Mouse (Mus musculus): ENCODE data around the gene Cep135. TPM values are rescaled to one million over a fixed set of nuclear protein-coding genes. Genes with fewer than 3 reads are reported as not detected.

Cep135 gene
- polyA plus RNA-seq, 1 experiment = 1.1 TPM

- Histone ChIP-seq H3K79me2 (ENCODE audit: control insufficient read depth, insufficient read depth) (no peaks in the 10 kb centered on the region), H3K36me3 (ENCODE audit: control insufficient read depth, insufficient read depth) (peaks cover 13% of the 10 kb centered on the region), H3K4me3 (no peak overlapping the region), H3K4me2 (ENCODE audit: low read depth) (no peak overlapping the region), H3K27me3 (ENCODE audit: control insufficient read depth, insufficient read depth, insufficient read length) (no peaks in the 10 kb centered on the region), H3ac (ENCODE audit: control insufficient read depth, insufficient read length) (no peak overlapping the region)
- TF ChIP-seq TCF12 (IDR thresholded peaks at IDR 0.05; ENCODE audit: insufficient read depth, poor library complexity, severe bottlenecking) (no peak), E2F4 (IDR thresholded peaks at IDR 0.05; ENCODE audit: insufficient read depth) (no peak), REST (IDR thresholded peaks at IDR 0.05; ENCODE audit: insufficient read depth, insufficient read length) (no peak), SRF (IDR thresholded peaks at IDR 0.05; ENCODE audit: control insufficient read depth, insufficient read length, low read depth) (no peak), MAX (IDR thresholded peaks at IDR 0.05; ENCODE audit: low read depth) (no peak), POLR2A (IDR thresholded peaks at IDR 0.05; ENCODE audit: insufficient read length, low read depth) (no peak), MYOD1 (IDR thresholded peaks at IDR 0.05; ENCODE audit: control insufficient read depth in 1 of 3, insufficient read length in 2 of 3, low read depth in 2 of 3) (no peak), MYOG (IDR thresholded peaks at IDR 0.05; ENCODE audit: control insufficient read depth in 1 of 3, insufficient read depth in 1 of 3, insufficient read length in 2 of 3, low read depth in 2 of 3) (no peak)
Measured at GRCm38 (mm10) chr5:76615276-76615675, 26.8 kb downstream of the Cep135 start.

- H3K27me3 ChIP-seq (ENCODE audit: control insufficient read depth, insufficient read depth, insufficient read length) = no peaks in the 10 kb centered on the region
- H3K79me2 ChIP-seq (ENCODE audit: control insufficient read depth, insufficient read depth) = no peaks in the 10 kb centered on the region
- no peak overlapping the region for H3K4me3 ChIP-seq
- H3K36me3 ChIP-seq (ENCODE audit: control insufficient read depth, insufficient read depth) = peaks cover 17% of the 10 kb centered on the region
- no peak overlapping the region for H3K4me2 ChIP-seq (ENCODE audit: low read depth)
- TF ChIP-seq MYOD1 (IDR thresholded peaks at IDR 0.05; ENCODE audit: control insufficient read depth in 1 of 3, insufficient read length in 2 of 3, low read depth in 2 of 3) (no peak), REST (IDR thresholded peaks at IDR 0.05; ENCODE audit: insufficient read depth, insufficient read length) (no peak), POLR2A (IDR thresholded peaks at IDR 0.05; ENCODE audit: insufficient read length, low read depth) (no peak), TCF3 (IDR thresholded peaks at IDR 0.05; ENCODE audit: insufficient read length, low read depth) (no peak)
- H3ac ChIP-seq (ENCODE audit: control insufficient read depth, insufficient read length) = no peak overlapping the region
Measured at GRCm38 (mm10) chr5:76616196-76616747, 27.8 kb downstream of the Cep135 start.

DNA sequence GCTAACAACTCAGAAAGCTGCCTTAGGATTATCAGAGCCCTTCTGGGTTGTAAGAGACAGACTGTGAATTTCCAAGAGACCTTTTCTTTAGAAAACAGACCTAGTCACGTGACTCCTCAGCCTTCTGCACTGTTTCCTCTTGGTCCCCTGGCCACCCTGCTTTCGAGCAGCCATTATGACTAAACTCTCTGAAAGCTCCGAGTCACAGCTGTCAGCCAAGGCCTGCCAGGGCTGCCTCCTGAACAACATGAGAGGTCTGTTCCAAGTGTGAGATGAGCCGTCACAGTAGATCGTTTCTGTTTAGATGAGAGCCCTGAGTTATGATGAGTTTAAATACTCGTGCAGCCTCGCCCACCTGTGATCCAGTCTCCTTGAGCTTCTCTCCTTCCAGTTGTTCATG, 30.3 kb downstream of the Cep135 start:
- Histone ChIP-seq H3K27me3 (ENCODE audit: control insufficient read depth, insufficient read depth, insufficient read length) (no peaks in the 10 kb centered on the region), H3ac (ENCODE audit: control insufficient read depth, insufficient read length) (no peak overlapping the region), H3K4me3 (no peak overlapping the region), H3K36me3 (ENCODE audit: control insufficient read depth, insufficient read depth) (peaks cover 22% of the 10 kb centered on the region), H3K79me2 (ENCODE audit: control insufficient read depth, insufficient read depth) (no peaks in the 10 kb centered on the region), H3K4me2 (ENCODE audit: low read depth) (no peak overlapping the region)
- TF ChIP-seq MAX (IDR thresholded peaks at IDR 0.05; ENCODE audit: low read depth) (no peak), MYOD1 (IDR thresholded peaks at IDR 0.05; ENCODE audit: control insufficient read depth in 1 of 3, insufficient read length in 2 of 3, low read depth in 2 of 3) (no peak), TCF12 (IDR thresholded peaks at IDR 0.05; ENCODE audit: insufficient read depth, poor library complexity, severe bottlenecking) (no peak), POLR2A (IDR thresholded peaks at IDR 0.05; ENCODE audit: insufficient read length, low read depth) (no peak), USF1 (IDR thresholded peaks at IDR 0.05; ENCODE audit: low read depth) (no peak), TCF3 (IDR thresholded peaks at IDR 0.05; ENCODE audit: insufficient read length, low read depth) (no peak), REST (IDR thresholded peaks at IDR 0.05; ENCODE audit: insufficient read depth, insufficient read length) (no peak), CEBPB (IDR thresholded peaks at IDR 0.05; ENCODE audit: insufficient read depth, poor library complexity, severe bottlenecking) (no peak), MYOG (IDR thresholded peaks at IDR 0.05; ENCODE audit: control insufficient read depth in 1 of 3, insufficient read depth in 1 of 3, insufficient read length in 2 of 3, low read depth in 2 of 3) (no peak), E2F4 (IDR thresholded peaks at IDR 0.05; ENCODE audit: insufficient read depth) (no peak), SRF (IDR thresholded peaks at IDR 0.05; ENCODE audit: control insufficient read depth, insufficient read length, low read depth) (no peak), POLR2AphosphoS2 (IDR thresholded peaks at IDR 0.05; ENCODE audit: insufficient read length, low read depth) (no peak)

GRCm38 (mm10) chr5:76623759-76624158, 35.3 kb downstream of the Cep135 start:
- no peak overlapping the region for H3K4me2 ChIP-seq (ENCODE audit: low read depth)
- no peaks in the 10 kb centered on the region for H3K79me2 ChIP-seq (ENCODE audit: control insufficient read depth, insufficient read depth)
- peaks cover 15% of the 10 kb centered on the region for H3K36me3 ChIP-seq (ENCODE audit: control insufficient read depth, insufficient read depth)
- H3K4me3 ChIP-seq = no peak overlapping the region
- H3K27me3 ChIP-seq (ENCODE audit: control insufficient read depth, insufficient read depth, insufficient read length) = no peaks in the 10 kb centered on the region
- TF ChIP-seq POLR2A (IDR thresholded peaks at IDR 0.05; ENCODE audit: insufficient read length, low read depth) = no peak
- TF ChIP-seq TCF3 (IDR thresholded peaks at IDR 0.05; ENCODE audit: insufficient read length, low read depth) = no peak
- H3ac ChIP-seq (ENCODE audit: control insufficient read depth, insufficient read length) = no peak overlapping the region

DNA sequence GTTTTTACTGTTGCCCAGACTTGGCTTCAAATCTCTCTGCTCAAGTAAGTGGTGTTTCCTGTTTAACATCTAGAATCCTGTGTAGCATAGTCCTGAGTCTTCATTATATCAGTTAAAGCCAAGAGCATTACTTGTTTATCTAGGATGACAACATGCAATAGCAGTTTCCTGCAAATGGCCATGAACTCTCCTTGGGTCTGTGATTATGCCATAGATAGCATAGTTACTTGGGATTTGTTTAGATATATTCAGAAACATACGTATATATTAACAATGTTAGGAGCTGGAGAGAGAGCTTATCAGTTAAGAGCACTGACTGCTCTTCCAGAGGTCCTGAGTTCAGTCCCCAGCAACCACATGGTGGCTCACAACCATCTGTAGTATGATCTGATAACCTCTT, 39.3 kb downstream of the Cep135 start:
- H3K79me2 ChIP-seq (ENCODE audit: control insufficient read depth, insufficient read depth) = no peaks in the 10 kb centered on the region
- peaks cover 7% of the 10 kb centered on the region for H3K36me3 ChIP-seq (ENCODE audit: control insufficient read depth, insufficient read depth)

More for the DNA sequence above, 39.3 kb downstream of the Cep135 start:
- H3K4me3 ChIP-seq = no peak overlapping the region
- no peak for TF ChIP-seq CEBPB (IDR thresholded peaks at IDR 0.05; ENCODE audit: insufficient read depth, poor library complexity, severe bottlenecking)
- no peak for TF ChIP-seq MYOD1 (IDR thresholded peaks at IDR 0.05; ENCODE audit: control insufficient read depth in 1 of 3, insufficient read length in 2 of 3, low read depth in 2 of 3)
- TF ChIP-seq POLR2AphosphoS2 (IDR thresholded peaks at IDR 0.05; ENCODE audit: insufficient read length, low read depth) = no peak
- TF ChIP-seq POLR2A (IDR thresholded peaks at IDR 0.05; ENCODE audit: insufficient read length, low read depth) = no peak
- no peak for TF ChIP-seq E2F4 (IDR thresholded peaks at IDR 0.05; ENCODE audit: insufficient read depth)
- TF ChIP-seq REST (IDR thresholded peaks at IDR 0.05; ENCODE audit: insufficient read depth, insufficient read length) = no peak
- no peak for TF ChIP-seq MYOG (IDR thresholded peaks at IDR 0.05; ENCODE audit: control insufficient read depth in 1 of 3, insufficient read depth in 1 of 3, insufficient read length in 2 of 3, low read depth in 2 of 3)
- no peak for TF ChIP-seq MAX (IDR thresholded peaks at IDR 0.05; ENCODE audit: low read depth)
- no peak for TF ChIP-seq TCF12 (IDR thresholded peaks at IDR 0.05; ENCODE audit: insufficient read depth, poor library complexity, severe bottlenecking)
- no peak for TF ChIP-seq USF1 (IDR thresholded peaks at IDR 0.05; ENCODE audit: low read depth)
- no peak for TF ChIP-seq SRF (IDR thresholded peaks at IDR 0.05; ENCODE audit: control insufficient read depth, insufficient read length, low read depth)
- TF ChIP-seq TCF3 (IDR thresholded peaks at IDR 0.05; ENCODE audit: insufficient read length, low read depth) = no peak
- H3ac ChIP-seq (ENCODE audit: control insufficient read depth, insufficient read length) = no peak overlapping the region
- no peak overlapping the region for H3K4me2 ChIP-seq (ENCODE audit: low read depth)
- no peaks in the 10 kb centered on the region for H3K27me3 ChIP-seq (ENCODE audit: control insufficient read depth, insufficient read depth, insufficient read length)
